Mouse (Mus musculus) embryo, embryonic 10.5 days (tissue): ENCODE measurements around the gene Thbs2.
"Not testable (repeated sequence)": the region's sequence is repeated elsewhere in the genome, so short reads cannot be mapped to it uniquely, and the experiment has no call there.

ENCODE experiments used
- DNase-seq: peaks from one replicate; pipeline ENCODE4 v3.0.0-alpha.2; 2015; ENCODE audit warnings: low spot score

Gene Thbs2

GRCm38 (mm10) chr17:14628901-14629300, 65.1 kb downstream of the Thbs2 start:
- no peak for DNase-seq

- no peak for DNase-seq
Measured at GRCm38 (mm10) chr17:14627828-14628338, 66.2 kb downstream of the Thbs2 start.

GRCm38 (mm10) chr17:14624433-14624832, 69.6 kb downstream of the Thbs2 start:
- peak; percentile 27 for DNase-seq

GRCm38 (mm10) chr17:14621006-14621405, 73.0 kb downstream of the Thbs2 start:
- DNase-seq = not testable (repeated sequence)

GRCm38 (mm10) chr17:14620037-14620436, 74.0 kb downstream of the Thbs2 start:
- DNase-seq = no peak

GRCm38 (mm10) chr17:14619038-14619437, 75.0 kb downstream of the Thbs2 start:
- DNase-seq = no peak
